Comparison of ENCODE assay signal across 8 mouse cellular contexts in genomic region chr12:86770261-86770670, GRCm38 (mm10). TPM values are rescaled to one million over a fixed set of nuclear protein-coding genes. Genes with fewer than 3 reads are reported as not detected.
DNase-seq lines count a peak whose midpoint lies in the region; ATAC-seq and TF ChIP-seq lines count a peak whose summit lies in the region.
"Had no signal": no experiment of that assay in that cellular context is flagged by ENCODE, and none has a peak within 500 bp of the region (broad histone marks: within the 10 kb centered on the region; RNA-seq: fewer than 3 reads in every experiment).

No protein-coding gene starts in this region.

- H3K4me1 ChIP-seq in neural tube, embryonic 14.5 days (ENCODE audit: control insufficient read depth, insufficient read depth, low read length) = 0 out of 2 replicates have a peak, but pooled peaks cover 5% of the 10 kb centered on the region
- H3K4me1 ChIP-seq in liver, postnatal 0 days (ENCODE audit: insufficient read depth) = no peaks in the 10 kb centered on the region
- H3K4me1 ChIP-seq: liver, embryonic 13.5 days had no signal

- H3K9ac ChIP-seq in neural tube, embryonic 14.5 days (replicated peaks; ENCODE audit: low read depth, low read length) = no peak overlapping the region
- no peak overlapping the region for H3K9ac ChIP-seq in liver, postnatal 0 days (replicated peaks)
- H3K9ac ChIP-seq: liver, embryonic 13.5 days had no signal

- 21% methylated on average over 4 of the region's 4 CpGs for WGBS in neural tube, embryonic 14.5 days
- 49% methylated on average over 4 of the region's 4 CpGs for WGBS in liver, postnatal 0 days (ENCODE audit: insufficient replicate concordance)

- no peak overlapping the region for H3K4me2 ChIP-seq in neural tube, embryonic 14.5 days (ENCODE audit: low read depth, low read length)
- no peak overlapping the region for H3K4me2 ChIP-seq in liver, postnatal 0 days (ENCODE audit: low read depth, low read length)
- H3K4me2 ChIP-seq: liver, embryonic 13.5 days had no signal

- DNase-seq in urinary bladder, postnatal 14 days (ENCODE audit: low spot score) = peak; percentile 52
- DNase-seq in urinary bladder, postnatal 10 days (ENCODE audit: low spot score) = no peak
- DNase-seq in cerebellum, postnatal 36 days = peak; percentile 39 to 41
- DNase-seq in heart, adult 9 months (ENCODE audit: low spot score in 2 of 2) = peak; percentile 88 to 92
- peak; percentile 85 to 92 for DNase-seq in kidney, postnatal 36 days
- DNase-seq in liver, postnatal 0 days = no peak
- DNase-seq: liver, embryonic 13.5 days had no signal

- H3K27ac ChIP-seq in neural tube, embryonic 14.5 days (ENCODE audit: low read depth, low read length) = 0 out of 2 replicates have a peak overlapping the region, but pooled peaks have one; percentile 8
- no peak overlapping the region for H3K27ac ChIP-seq in liver, postnatal 0 days (ENCODE audit: low read depth)
- H3K27ac ChIP-seq: liver, embryonic 13.5 days had no signal

- no peak for TF ChIP-seq CTCF in liver, postnatal 0 days (IDR thresholded peaks at IDR 0.05; ENCODE audit: low read depth)

- H3K9me3 ChIP-seq in neural tube, embryonic 14.5 days (ENCODE audit: control insufficient read depth, low read length) = no peaks in the 10 kb centered on the region
- H3K9me3 ChIP-seq in liver, postnatal 0 days (ENCODE audit: low read length) = no peaks in the 10 kb centered on the region
- H3K9me3 ChIP-seq: liver, embryonic 13.5 days had no signal

- H3K27me3 ChIP-seq in neural tube, embryonic 14.5 days (ENCODE audit: control insufficient read depth, insufficient read depth, low read length) = no peaks in the 10 kb centered on the region
- H3K27me3 ChIP-seq in liver, postnatal 0 days (ENCODE audit: insufficient read depth, low read length) = no peaks in the 10 kb centered on the region
- H3K27me3 ChIP-seq: liver, embryonic 13.5 days had no signal

- no peak for ATAC-seq in neural tube, embryonic 14.5 days (ENCODE audit: low read depth)
- no peak for ATAC-seq in liver, postnatal 0 days

- no peak overlapping the region for H3K4me3 ChIP-seq in neural tube, embryonic 14.5 days (ENCODE audit: low read depth, low read length)
- no peak overlapping the region for H3K4me3 ChIP-seq in liver, postnatal 0 days (ENCODE audit: low read depth, low read length)
- H3K4me3 ChIP-seq: liver, embryonic 13.5 days had no signal

- no peaks in the 10 kb centered on the region for H3K36me3 ChIP-seq in neural tube, embryonic 14.5 days (ENCODE audit: control insufficient read depth, insufficient read depth, low read length)
- no peaks in the 10 kb centered on the region for H3K36me3 ChIP-seq in liver, postnatal 0 days (replicated peaks; ENCODE audit: insufficient read depth, low read length)
- H3K36me3 ChIP-seq: liver, embryonic 13.5 days had no signal

- TF ChIP-seq EP300 in liver, postnatal 0 days (IDR thresholded peaks at IDR 0.05; ENCODE audit: low read depth) = no peak

RNA-seq across cellular contexts. Expression of gene Lrrc74a, which starts 36.1 kb away (rescaled TPM):
- not detected in 2 replicates for polyA plus RNA-seq in neural tube, embryonic 14.5 days (2014; fragmentation: Nextera tagmentation; extraction: Ambion mirVana)
- not detected in 2 replicates for polyA plus RNA-seq in liver, postnatal 0 days (2015; fragmentation: Nextera tagmentation; extraction: Ambion mirVana)
- polyA plus RNA-seq: liver, embryonic 13.5 days had no signal

RNA-seq across cellular contexts. Expression of gene Angel1, which starts 44.0 kb away (rescaled TPM):
- polyA plus RNA-seq in neural tube, embryonic 14.5 days (2014; fragmentation: Nextera tagmentation; extraction: Ambion mirVana) = 10.0 and 12.1 TPM in 2 replicates
- 0.80 and 0.99 TPM in 2 replicates for polyA plus RNA-seq in liver, postnatal 0 days (2015; fragmentation: Nextera tagmentation; extraction: Ambion mirVana)

Comparison
In these comparisons a context has a peak if more than half of its experiments do, and no peak if none do; other contexts are left out.
1. DNase-seq: peak in urinary bladder, postnatal 14 days (single experiment), cerebellum, postnatal 36 days (2 of 2), heart, adult 9 months (2 of 2) and kidney, postnatal 36 days (2 of 2); none in urinary bladder, postnatal 10 days (single experiment) and liver, postnatal 0 days (single experiment).